Mouse (Mus musculus) right cerebral cortex, postnatal 14 days (tissue): ENCODE results near the gene 4930564D02Rik.

ENCODE experiments used
- DNase-seq: peaks from one replicate; pipeline ENCODE4 v3.0.0; 2022

4930564D02Rik gene

DNA sequence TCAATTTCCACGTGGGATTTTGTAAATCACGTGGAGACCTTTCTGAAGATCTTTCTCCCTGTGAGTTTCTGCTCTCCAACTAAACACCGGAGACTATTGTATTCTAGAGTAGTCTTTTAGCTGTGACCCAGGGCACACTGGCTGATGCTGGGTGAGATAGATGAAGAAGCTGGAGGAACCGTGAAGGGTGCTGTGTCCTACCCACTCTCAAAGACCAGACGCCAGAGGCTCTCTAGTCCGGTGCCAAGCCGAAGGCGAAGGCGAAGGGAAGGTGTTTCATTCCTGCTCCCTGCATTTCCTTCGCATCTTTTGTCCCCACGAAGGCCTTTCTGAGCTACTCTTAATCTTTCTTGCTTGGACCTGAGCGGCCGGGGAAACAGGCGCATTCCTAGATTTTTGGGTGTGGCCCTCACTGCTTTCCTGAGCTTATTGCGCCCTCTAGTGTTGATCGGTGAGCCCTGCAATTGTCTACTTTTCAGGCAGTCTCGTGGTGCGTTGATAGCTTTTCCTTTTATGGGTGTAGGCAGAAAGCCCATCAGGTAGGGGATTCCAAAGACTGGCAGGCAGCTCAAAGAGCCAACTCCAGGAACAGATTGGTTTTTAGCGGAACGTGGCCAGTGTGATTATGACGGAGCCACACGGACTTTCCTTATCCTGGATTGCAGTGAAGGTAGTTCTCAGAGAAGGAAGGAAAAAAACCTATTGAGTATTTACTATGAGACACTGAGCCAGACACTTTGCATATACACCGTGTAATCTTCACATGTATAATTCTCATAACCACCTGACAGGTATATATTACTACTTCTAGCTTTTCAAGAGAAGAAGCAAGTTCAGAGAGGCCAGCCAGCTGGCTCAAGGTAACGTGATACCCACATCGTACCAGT, 7.8 kb upstream of the 4930564D02Rik start:
- DNase-seq: peak; percentile 85

DNA sequence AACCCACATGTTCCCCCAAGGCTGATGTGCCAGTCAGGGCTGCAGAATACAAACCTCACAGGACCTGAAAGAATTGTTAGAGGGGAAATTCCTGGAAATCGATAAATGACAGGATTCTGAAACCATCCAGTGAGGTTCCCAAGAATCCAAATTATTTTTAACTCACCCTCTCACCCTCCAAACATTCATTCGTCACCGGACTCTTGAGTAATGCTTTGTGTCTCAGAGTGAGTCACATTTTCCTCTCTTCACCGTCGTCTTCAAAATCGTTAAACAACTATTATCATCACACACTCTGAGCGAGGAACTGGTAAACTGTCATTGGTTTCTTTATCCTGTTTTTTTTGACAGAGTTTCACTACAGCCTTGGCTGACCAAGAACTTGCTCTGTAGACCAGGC, 6.7 kb upstream of the 4930564D02Rik start:
- no peak for DNase-seq

DNA sequence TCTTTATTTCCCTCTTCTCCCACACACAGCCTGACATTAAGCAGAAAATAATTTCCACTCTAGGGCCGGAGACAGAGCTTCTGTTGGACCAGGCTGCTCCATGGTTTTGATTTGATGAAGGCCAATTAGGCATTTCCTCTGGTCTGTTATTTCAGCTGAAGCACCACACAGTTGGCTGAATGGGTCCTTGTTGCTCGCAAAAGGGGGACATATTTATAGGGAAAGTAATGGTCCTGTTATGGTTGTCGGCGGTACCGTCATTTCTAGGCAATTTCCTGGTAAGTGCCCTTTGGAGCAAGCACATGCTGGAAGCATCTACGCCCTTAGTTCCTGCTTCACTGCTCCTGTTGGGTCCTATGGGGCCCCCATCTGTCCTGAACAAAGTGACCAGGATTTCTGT, 5.7 kb upstream of the 4930564D02Rik start:
- no peak for DNase-seq

DNA sequence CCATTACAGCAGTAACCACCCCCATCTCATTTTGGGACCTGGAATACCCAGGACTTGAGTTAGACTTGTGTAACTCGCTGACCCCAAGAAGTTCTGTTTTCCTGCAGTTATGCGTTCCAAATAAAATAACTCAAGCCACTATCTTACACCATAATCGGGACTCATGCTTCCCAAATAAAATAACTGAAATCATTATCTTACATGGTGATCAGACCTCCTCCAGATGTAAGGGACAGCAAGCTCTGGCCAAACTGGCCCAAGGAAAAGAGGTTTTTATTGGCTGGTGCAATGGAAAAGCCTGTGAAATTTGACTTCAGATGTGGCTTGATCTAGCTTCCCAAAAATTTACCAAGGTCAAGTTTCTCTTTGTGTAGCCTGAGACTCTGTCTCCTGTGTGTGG, 5.1 kb upstream of the 4930564D02Rik start:
- DNase-seq: no peak

DNA sequence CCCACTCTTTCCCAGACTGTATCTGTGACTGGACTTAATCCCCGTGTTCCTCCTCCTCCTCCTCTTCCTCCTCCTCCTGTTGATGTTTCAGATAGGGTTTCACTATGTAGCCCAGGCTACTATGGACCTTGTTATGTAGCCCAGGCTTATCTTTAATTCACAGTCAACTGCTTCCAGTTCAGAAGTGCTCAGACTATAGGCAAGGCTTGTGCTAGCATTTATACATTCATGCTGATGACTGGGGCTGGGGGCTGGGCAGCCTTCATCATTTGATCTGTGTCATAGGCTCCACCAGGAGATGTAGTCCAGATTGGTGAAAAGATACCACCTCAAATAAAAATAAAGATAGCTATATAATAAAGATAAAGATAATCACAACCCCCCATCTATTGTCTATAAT, 4.7 kb upstream of the 4930564D02Rik start:
- no peak for DNase-seq

DNA sequence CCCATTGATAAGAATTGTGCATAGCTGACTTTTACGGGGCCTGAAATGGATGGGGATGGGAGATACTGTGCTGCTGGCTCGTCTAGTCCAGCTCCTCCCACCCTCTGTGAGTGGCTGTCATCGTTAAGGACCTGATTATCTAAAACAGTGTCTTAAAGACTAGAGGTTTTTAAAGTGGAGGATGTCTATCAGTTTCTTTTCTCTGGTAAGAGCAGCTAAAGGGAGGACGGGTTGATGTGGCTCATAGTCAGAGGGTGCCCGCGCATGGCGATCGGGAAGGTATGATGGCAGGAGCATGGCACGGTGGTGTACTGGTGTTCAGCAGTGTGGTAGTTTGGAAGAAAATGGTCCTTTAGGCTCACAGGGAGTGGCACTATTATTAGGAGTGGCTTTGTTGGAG, 4.0 kb upstream of the 4930564D02Rik start:
- DNase-seq: no peak

DNA sequence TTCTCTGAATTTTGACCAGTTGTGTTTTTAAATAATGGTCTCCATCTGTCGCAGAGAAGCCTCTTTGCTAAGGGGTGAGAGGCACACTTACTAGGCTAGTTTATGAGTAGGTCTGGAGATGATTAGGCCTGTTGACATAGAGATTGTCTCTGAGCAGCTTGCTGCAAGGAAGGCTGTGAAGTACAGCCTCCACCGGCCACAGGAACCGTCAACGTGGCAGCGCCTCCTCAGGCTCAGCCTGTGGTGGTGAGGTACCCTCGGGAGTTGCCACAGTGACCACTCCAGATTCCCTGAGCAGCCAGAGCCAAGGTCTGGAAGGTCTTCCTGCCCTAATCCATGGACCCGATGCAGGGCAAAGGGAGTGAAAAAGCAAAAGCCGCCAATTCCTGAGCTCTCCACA, 3.9 kb downstream of the 4930564D02Rik start:
- no peak for DNase-seq

DNA sequence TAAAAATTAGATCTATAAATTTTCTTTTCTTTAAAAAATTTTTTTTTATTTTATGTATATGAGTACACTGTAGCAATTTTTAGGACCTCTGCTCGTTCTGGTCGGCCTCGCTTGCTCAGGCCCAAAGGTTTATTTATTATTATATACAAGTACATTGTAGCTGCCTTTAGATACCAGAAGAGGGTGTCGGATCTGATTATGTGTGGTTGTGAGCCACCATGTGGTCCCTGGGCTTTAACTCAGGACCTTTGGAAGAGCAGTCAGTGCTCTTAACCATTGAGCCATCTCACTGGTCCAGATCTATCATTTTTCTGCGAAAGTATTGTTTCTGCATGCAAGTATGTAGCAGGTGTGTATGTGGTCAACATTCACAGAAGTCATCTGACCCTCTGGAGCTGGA, 4.6 kb downstream of the 4930564D02Rik start:
- no peak for DNase-seq

DNA sequence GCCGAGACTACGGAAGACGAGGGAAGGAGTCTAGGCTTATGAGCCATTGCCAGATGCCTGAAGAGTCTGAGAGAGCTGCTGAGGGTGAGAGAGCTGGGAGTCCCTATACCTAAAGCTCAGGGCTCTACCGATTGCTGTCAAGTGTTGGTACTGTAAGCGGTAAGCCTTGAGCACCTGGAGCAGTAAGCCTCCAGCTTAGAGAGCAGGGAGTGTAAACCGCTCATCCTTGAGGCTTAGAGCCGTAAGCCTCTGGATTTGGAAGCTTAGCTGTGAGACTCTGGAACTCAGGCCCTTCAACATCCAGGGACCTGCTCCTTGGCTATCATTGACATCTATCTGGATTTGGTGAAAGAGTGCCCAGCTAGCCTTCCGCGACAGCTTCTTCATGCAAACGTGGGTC, 5.9 kb downstream of the 4930564D02Rik start:
- DNase-seq: no peak

DNA sequence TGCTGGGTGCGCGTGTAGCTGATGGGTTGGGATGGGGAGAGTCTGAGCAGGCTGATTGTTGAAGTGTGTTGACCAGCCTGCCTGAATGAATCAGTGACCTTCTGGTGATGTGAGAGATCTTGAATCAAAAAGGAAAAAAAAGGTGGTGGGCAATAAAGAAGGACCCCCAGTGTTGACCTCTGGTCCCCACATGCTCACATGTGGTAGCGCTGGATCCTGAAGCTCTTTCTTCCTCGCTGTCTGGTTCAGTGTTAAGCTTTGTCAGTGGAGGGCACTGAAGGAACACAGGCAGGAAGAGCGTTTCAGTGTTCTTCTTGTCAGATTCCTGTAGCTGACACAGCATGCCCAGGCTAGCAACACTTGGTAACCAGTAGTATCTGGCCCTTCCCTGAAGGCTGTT, 9.2 kb downstream of the 4930564D02Rik start:
- no peak for DNase-seq

DNA sequence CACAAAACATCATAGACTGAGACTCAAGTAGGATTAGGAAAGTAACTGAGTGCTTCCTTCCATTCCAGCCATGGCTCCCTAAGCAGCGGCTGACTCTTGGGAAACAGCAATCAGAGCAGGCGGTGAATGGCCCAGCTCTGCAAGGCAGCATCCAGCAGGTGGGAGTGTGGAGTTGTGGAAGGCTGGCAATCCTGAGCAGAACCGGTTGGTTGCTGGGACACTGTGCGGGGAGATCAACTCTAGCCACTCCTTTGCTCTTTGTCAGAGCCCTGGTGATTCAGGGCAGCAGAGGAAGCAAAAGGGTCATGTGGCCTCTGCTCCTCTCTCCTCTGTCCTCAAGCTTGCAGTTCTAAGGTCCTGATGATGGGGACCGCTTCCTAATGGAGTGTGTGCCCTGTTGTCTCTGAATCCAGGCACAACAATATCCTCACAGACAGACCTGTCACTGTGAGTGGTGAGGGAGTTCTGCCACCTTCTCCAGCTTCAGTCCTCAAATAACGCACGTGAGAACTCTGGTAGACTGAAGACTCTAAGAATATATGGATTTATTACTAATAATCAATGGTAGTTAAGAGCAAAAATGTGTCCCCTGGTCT, 11.7 kb downstream of the 4930564D02Rik start:
- peak; percentile 81 for DNase-seq

DNA sequence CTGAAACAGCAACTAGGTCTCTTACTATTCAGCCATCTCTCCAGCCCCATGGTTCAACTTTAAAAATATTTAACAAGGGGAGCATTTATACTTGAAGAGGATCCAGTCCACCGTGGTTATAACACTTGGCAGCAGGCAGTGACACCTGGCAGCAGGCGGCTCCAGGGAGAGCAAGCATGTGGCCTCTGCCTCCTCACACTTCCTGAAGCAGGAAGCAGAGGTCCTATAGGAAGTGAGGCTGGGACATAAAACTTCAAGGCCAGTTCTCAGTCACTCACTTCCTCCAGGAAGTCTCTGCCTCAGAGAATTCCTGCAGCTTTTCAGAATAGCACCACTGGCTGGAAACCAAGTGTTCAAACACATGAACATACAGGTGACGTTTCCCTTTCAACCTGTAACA, 20.7 kb downstream of the 4930564D02Rik start:
- no peak for DNase-seq

DNA sequence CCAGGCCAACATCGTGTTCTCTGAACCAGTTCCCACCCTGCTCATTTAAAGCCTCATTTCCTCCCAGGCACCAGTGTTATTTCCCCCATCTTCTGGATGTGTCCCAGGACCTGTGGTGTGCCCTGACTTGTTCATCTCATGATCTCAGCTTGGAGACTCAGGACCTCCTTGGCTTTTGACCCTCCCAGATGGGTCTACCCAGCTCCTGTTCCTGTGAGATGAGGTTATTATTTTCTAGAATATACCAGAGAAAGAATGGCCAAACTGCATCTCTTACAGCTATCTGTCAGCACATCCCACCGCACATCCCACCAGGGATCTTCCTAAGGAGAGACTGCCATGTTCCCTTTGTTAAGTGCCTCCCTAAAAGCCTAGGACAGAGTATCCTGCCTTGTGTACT, 22.0 kb downstream of the 4930564D02Rik start:
- no peak for DNase-seq

DNA sequence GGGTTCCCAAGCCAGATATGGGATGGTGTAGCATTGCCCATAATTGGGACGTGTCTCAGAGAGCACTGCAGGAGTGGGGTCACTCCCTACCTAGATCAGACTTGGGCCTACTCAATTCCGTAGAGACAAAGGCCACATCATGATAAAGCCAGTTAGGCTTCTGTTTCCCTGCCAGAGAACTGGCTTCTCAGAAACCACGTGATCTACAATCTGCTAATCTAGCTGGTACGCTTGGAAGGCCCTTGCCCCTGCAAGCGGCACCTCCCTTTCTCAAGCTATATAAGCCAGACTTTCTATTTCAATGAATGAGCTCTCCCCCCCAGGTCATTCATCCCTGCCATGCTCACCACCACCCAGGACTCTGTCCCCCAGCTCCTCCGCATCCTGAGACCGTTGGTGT, 23.5 kb downstream of the 4930564D02Rik start:
- no peak for DNase-seq

DNA sequence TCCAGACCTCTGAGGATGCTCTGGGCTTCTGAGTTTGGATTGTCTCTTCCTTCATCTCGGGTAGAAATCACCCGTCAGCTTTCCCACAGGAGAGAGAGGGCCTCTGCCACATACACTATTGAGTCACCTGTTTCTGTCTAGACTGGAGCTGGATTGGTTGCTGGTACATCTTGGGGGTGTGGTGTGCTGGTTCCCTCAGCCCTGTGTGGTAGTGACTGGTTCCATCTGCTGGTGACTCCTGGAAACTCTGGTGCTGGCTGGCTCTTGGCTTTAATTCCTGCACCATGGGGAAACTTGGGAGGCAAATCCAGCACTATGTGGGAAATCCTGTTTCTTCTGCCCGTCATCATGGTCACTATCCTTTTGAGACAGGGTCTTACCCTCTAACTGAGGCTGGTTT, 24.3 kb downstream of the 4930564D02Rik start:
- peak; percentile 19 for DNase-seq

DNA sequence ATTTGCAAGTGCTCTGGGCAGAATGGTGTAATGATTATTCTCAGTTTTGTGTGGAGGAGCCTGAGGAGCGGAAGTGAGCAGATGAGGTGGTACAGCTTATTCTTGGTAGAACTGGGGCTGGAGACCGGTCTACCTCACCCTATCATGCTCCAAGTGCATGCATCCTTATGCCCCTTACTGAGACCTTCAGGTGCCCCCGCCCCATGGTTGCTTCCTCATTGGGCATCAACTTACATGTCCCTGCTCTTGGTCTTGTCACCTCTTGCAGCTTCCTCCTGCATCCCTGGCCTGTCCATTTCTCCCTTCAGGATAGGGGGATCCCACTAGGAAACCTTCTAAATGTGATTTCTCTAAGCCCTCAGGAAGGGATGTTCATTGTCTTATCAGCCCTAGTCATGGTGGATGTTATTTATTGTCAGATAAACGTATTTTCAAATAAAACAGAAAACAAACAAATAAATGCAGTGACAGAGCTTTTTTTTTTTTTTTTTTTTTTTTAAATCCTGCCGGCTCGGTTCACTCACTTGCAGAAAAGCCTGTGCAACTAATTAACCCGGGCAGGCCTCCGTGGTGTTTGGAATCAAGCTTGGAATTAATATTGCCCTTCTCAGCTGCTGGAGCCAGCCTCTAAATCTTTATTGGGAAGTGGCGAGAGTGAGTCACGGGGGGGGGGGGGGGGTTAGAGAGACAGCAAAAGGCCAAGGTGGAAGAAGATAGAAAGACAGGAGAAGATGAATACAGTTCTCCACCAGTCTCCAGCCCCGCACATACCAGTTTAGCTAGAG, 26.3 kb downstream of the 4930564D02Rik start:
- no peak for DNase-seq

DNA sequence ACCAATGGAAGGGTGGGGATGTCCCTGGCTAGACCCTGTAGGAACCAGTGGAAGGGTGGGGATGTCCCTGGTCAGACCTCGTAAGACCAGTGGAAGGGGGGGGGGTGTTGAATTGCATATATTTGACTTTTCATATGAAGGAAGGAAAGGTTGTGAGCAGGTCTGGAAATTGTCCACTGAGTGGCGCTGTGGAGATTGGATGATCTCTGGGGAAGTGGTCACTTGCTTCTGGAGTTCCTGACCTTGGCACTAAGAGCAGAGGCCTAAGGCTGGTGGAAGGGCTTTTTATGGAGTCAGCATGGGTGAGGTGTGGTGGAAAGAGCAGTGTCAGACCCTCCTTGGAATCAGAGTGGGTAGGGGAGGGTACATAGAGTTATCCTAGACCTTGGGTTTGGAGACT, 27.8 kb downstream of the 4930564D02Rik start:
- no peak for DNase-seq

DNA sequence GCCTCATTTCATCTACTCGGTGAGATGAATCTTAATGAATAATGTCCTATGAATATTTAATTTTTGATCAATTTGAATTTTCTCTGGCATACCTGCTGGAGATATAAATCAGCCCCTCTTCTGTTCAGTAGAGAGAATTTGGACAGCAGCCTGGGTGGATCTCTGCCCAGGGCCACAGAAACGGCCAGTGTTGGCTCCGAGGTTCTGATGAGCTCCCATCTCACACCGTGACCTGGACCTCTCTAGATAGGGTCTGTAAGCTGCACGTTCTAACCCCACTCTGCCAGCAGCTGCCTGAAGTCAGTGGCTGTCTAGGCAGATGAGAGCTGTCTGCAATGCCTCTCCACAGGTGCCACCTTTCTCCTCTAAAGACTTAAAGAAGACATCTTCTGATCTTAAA, 28.4 kb downstream of the 4930564D02Rik start:
- no peak for DNase-seq

DNA sequence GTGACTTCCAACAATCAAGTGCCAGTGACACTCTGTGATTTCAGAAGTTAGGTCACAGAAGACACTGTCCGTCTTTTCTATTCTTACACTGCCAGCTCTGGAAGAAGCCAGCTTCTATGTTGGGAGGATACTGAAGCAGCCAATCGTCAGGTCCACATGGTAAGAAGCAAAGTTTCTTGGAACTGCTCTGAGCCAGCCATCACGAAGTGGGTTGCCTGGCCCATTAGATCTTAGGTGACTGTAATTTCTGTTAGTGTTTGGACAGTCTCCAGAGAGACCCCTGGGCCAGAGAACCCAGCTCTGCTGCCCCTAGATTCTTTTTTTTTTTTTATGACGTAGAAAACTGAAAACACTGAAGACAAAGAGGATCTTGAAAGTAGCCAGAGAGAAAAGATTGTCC, 30.9 kb downstream of the 4930564D02Rik start:
- DNase-seq: no peak

DNA sequence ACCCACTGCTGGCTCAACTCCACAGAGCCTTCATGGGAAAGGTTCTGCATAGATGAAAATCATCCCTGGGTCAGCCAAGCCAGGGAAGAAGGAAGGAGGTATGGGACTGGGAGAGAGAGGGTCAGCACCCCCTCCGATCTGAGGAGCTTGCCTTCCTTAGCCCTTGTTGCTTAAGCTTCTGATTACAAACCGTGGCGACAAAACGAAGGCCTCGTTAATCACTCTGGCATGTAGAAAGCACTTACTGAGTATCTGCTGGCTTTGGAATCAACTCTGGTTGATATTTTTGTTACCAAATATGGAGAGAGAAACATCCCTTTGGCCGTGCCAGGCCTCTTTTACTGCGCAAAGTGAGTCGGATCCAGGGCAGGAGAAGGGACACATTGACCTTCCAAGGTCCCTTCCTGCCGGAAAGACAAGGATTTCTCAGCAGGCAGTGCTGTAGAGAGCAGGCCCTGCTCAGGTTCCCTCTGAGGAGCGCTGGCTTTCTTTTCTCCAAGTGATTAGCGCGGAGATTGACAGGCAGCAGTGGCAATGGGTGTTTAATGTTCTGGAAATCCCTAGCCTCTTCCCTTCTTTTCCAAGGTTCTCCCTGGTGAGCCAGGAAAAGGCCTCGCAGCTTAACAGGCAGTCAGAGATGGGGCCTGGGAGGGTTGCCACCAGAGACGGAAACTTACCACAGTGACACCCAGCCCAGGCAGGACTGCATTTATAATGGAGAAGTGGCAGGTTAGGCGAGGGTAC, 33.1 kb downstream of the 4930564D02Rik start:
- no peak for DNase-seq

DNA sequence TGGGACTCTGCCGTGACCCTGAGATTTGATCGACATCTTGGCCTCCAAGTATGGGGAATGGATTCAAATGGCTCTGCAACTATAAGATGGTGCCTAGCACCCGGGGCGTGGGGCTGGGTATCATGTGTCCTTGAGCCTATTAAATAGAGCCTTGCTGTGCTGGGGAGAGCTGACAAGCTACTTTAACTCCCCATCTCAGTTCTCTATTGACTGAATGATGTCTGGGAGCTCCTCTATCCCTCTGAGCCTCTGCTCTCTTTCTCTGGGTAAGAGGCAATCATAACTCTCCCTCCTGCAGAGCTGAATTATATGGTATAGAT, 33.6 kb downstream of the 4930564D02Rik start:
- no peak for DNase-seq

DNA sequence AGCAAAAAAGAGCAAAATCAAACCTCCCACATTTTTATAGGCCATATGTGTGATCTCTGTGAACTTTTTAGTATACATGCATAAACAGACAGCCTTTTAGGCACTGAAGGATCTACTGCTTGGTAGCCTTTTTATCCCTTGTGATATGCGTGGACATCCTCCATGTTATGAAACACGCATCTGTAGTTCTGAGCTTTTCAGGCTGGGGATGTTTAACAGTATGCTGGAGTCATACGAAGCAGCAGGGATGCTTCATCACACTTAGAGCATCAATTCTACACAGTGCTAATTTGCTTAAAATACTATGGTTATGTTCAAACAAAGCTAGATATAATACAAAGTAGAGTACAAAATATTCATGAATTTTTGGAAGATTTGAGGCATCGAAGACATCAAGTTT, 39.2 kb downstream of the 4930564D02Rik start:
- DNase-seq: no peak

DNA sequence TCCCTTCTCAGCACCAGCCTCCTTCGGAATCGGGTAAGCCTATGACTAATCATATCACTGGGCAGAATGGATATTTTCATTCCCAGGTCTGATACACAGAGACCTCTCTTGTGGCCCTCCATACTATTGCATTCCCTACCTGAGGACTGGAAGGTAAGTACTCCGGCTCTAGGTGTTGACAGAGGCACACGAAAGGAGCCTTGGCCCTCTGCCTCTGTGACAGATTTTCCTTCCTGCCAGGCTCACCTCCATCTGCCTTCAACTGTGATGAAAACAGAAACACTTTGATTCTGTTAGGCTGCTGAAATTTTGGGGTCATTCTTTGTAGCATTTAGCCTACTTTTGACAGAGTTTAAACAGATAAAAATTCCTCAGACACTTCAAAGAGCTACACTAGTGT, 47.2 kb downstream of the 4930564D02Rik start:
- DNase-seq: no peak
